Mouse (Mus musculus): Measurements from ENCODE around the gene Dnm3. TPM values are rescaled to one million over a fixed set of nuclear protein-coding genes. Genes with fewer than 3 reads are reported as not detected.

Gene Dnm3
- polyA plus RNA-seq, 1 experiment from 2014 or later: 71.6 TPM

- no peaks in the 10 kb centered on the region for H3K36me3 ChIP-seq (replicated peaks; ENCODE audit: control insufficient read depth, insufficient read depth)
- no peak overlapping the region; the same call in 1 of the 2 replicates for H3K4me2 ChIP-seq (replicated peaks)
- no peaks in the 10 kb centered on the region for H3K9me3 ChIP-seq (ENCODE audit: control insufficient read depth, low read length)
- 59% methylated on average over 6 of the region's 6 CpGs for WGBS
- peak overlapping the region; percentile 63 for H3K27ac ChIP-seq
- no peaks in the 10 kb centered on the region for H3K27me3 ChIP-seq (ENCODE audit: control insufficient read depth, insufficient read depth, low read length)
- no peak overlapping the region for H3K4me3 ChIP-seq (replicated peaks; ENCODE audit: low read length)
- DNase-seq (ENCODE audit: low spot score) (no peak), ATAC-seq (ENCODE audit: low FRiP score) (0 out of 2 replicates have a peak, but pooled peaks have one; percentile 11)
- peaks cover 10% of the 10 kb centered on the region for H3K4me1 ChIP-seq (replicated peaks; ENCODE audit: control insufficient read depth, insufficient read depth, low read length)
- 0 out of 2 replicates have a peak overlapping the region, but pooled peaks have one; percentile 21 for H3K9ac ChIP-seq
Measured at GRCm38 (mm10) chr1:162052755-162053154, 425.1 kb downstream of the Dnm3 start.

- Histone ChIP-seq H3K36me3 (replicated peaks; ENCODE audit: control insufficient read depth, insufficient read depth) (no peaks in the 10 kb centered on the region), H3K9ac (no peak overlapping the region), H3K4me1 (replicated peaks; ENCODE audit: control insufficient read depth, insufficient read depth, low read length) (peaks cover 10% of the 10 kb centered on the region), H3K27ac (peak overlapping the region; percentile 63), H3K4me3 (replicated peaks; ENCODE audit: low read length) (no peak overlapping the region), H3K27me3 (ENCODE audit: control insufficient read depth, insufficient read depth, low read length) (no peaks in the 10 kb centered on the region), H3K9me3 (ENCODE audit: control insufficient read depth, low read length) (no peaks in the 10 kb centered on the region), H3K4me2 (replicated peaks) (no peak overlapping the region)
- no peak for DNase-seq (ENCODE audit: low spot score)
- 61% methylated on average over 7 of the region's 7 CpGs for WGBS
- 0 out of 2 replicates have a peak, but pooled peaks have one; percentile 8 for ATAC-seq (ENCODE audit: low FRiP score)
Measured at GRCm38 (mm10) chr1:162052138-162052537, 425.7 kb downstream of the Dnm3 start.

GRCm38 (mm10) chr1:162051710-162052109 is 426.1 kb downstream of the Dnm3 start:
- no peak for DNase-seq (ENCODE audit: low spot score)
- no peaks in the 10 kb centered on the region for H3K36me3 ChIP-seq (replicated peaks; ENCODE audit: control insufficient read depth, insufficient read depth)
- H3K4me3 ChIP-seq (replicated peaks; ENCODE audit: low read length): no peak overlapping the region
- H3K27ac ChIP-seq: no peak overlapping the region
- WGBS: 92% methylated on average over 4 of the region's 4 CpGs
- no peak overlapping the region for H3K9ac ChIP-seq
- H3K27me3 ChIP-seq (ENCODE audit: control insufficient read depth, insufficient read depth, low read length): no peaks in the 10 kb centered on the region
- no peaks in the 10 kb centered on the region for H3K9me3 ChIP-seq (ENCODE audit: control insufficient read depth, low read length)
- H3K4me2 ChIP-seq (replicated peaks): no peak overlapping the region
- H3K4me1 ChIP-seq (replicated peaks; ENCODE audit: control insufficient read depth, insufficient read depth, low read length): peaks cover 10% of the 10 kb centered on the region
- no peak for ATAC-seq (ENCODE audit: low FRiP score)

GRCm38 (mm10) chr1:162047673-162048072 is 430.2 kb downstream of the Dnm3 start:
- ATAC-seq (ENCODE audit: low FRiP score) (no peak), DNase-seq (ENCODE audit: low spot score) (no peak)
- H3K9me3 ChIP-seq (ENCODE audit: control insufficient read depth, low read length): no peaks in the 10 kb centered on the region
- no peak overlapping the region for H3K4me3 ChIP-seq (replicated peaks; ENCODE audit: low read length)
- no peaks in the 10 kb centered on the region for H3K36me3 ChIP-seq (replicated peaks; ENCODE audit: control insufficient read depth, insufficient read depth)
- peaks cover 10% of the 10 kb centered on the region for H3K4me1 ChIP-seq (replicated peaks; ENCODE audit: control insufficient read depth, insufficient read depth, low read length)
- H3K27ac ChIP-seq: no peak overlapping the region
- H3K4me2 ChIP-seq (replicated peaks): no peak overlapping the region
- 84% methylated on average over 7 of the region's 7 CpGs for WGBS
- H3K9ac ChIP-seq: no peak overlapping the region
- H3K27me3 ChIP-seq (ENCODE audit: control insufficient read depth, insufficient read depth, low read length): no peaks in the 10 kb centered on the region

- H3K4me1 ChIP-seq (replicated peaks; ENCODE audit: control insufficient read depth, insufficient read depth, low read length): peaks cover 10% of the 10 kb centered on the region; the same call in 1 of the 2 replicates
- ATAC-seq (ENCODE audit: low FRiP score): no peak
- H3K36me3 ChIP-seq (replicated peaks; ENCODE audit: control insufficient read depth, insufficient read depth): no peaks in the 10 kb centered on the region
Measured at GRCm38 (mm10) chr1:162043788-162044717, 433.8 kb downstream of the Dnm3 start.

GRCm38 (mm10) chr1:162043216-162043615 is 434.6 kb downstream of the Dnm3 start:
- no peak for DNase-seq (ENCODE audit: low spot score)
- 88% methylated on average over 1 of the region's 1 CpGs for WGBS
- no peaks in the 10 kb centered on the region for H3K9me3 ChIP-seq (ENCODE audit: control insufficient read depth, low read length)
- no peak for ATAC-seq (ENCODE audit: low FRiP score)
- no peaks in the 10 kb centered on the region for H3K27me3 ChIP-seq (ENCODE audit: control insufficient read depth, insufficient read depth, low read length)
- no peak overlapping the region for H3K27ac ChIP-seq
- no peak overlapping the region for H3K9ac ChIP-seq
- H3K4me3 ChIP-seq (replicated peaks; ENCODE audit: low read length): no peak overlapping the region
- peaks cover 10% of the 10 kb centered on the region; the same call in 1 of the 2 replicates for H3K4me1 ChIP-seq (replicated peaks; ENCODE audit: control insufficient read depth, insufficient read depth, low read length)
- H3K4me2 ChIP-seq (replicated peaks): no peak overlapping the region
- H3K36me3 ChIP-seq (replicated peaks; ENCODE audit: control insufficient read depth, insufficient read depth): no peaks in the 10 kb centered on the region

More at GRCm38 (mm10) chr1:162043788-162044717, 433.8 kb downstream of the Dnm3 start:
- Histone ChIP-seq H3K27me3 (ENCODE audit: control insufficient read depth, insufficient read depth, low read length) (no peaks in the 10 kb centered on the region), H3K4me2 (replicated peaks) (no peak overlapping the region), H3K9me3 (ENCODE audit: control insufficient read depth, low read length) (no peaks in the 10 kb centered on the region), H3K4me3 (replicated peaks; ENCODE audit: low read length) (no peak overlapping the region), H3K9ac (no peak overlapping the region), H3K27ac (no peak overlapping the region; the same call in 1 of the 2 replicates)
- WGBS: 77% methylated on average over 8 of the region's 8 CpGs
- no peak for DNase-seq (ENCODE audit: low spot score)

GRCm38 (mm10) chr1:162042384-162042783 is 435.4 kb downstream of the Dnm3 start:
- H3K27ac ChIP-seq: no peak overlapping the region
- H3K4me2 ChIP-seq (replicated peaks): no peak overlapping the region
- H3K9me3 ChIP-seq (ENCODE audit: control insufficient read depth, low read length): no peaks in the 10 kb centered on the region
- H3K36me3 ChIP-seq (replicated peaks; ENCODE audit: control insufficient read depth, insufficient read depth): no peaks in the 10 kb centered on the region
- no peak overlapping the region for H3K4me3 ChIP-seq (replicated peaks; ENCODE audit: low read length)
- DNase-seq (ENCODE audit: low spot score) (no peak), ATAC-seq (ENCODE audit: low FRiP score) (no peak)
- H3K27me3 ChIP-seq (ENCODE audit: control insufficient read depth, insufficient read depth, low read length): no peaks in the 10 kb centered on the region
- 84% methylated on average over 5 of the region's 5 CpGs for WGBS
- no peak overlapping the region for H3K9ac ChIP-seq
- peaks cover 11% of the 10 kb centered on the region for H3K4me1 ChIP-seq (replicated peaks; ENCODE audit: control insufficient read depth, insufficient read depth, low read length)

GRCm38 (mm10) chr1:162040490-162041274 is 437.2 kb downstream of the Dnm3 start:
- H3K36me3 ChIP-seq (replicated peaks; ENCODE audit: control insufficient read depth, insufficient read depth): no peaks in the 10 kb centered on the region
- H3K9me3 ChIP-seq (ENCODE audit: control insufficient read depth, low read length): no peaks in the 10 kb centered on the region
- H3K9ac ChIP-seq: no peak overlapping the region
- no peak for ATAC-seq (ENCODE audit: low FRiP score)
- no peak for DNase-seq (ENCODE audit: low spot score)
- 91% methylated on average over 6 of the region's 6 CpGs for WGBS
- no peak overlapping the region for H3K27ac ChIP-seq
- no peaks in the 10 kb centered on the region for H3K27me3 ChIP-seq (ENCODE audit: control insufficient read depth, insufficient read depth, low read length)
- H3K4me3 ChIP-seq (replicated peaks; ENCODE audit: low read length): no peak overlapping the region
- peaks cover 26% of the 10 kb centered on the region for H3K4me1 ChIP-seq (replicated peaks; ENCODE audit: control insufficient read depth, insufficient read depth, low read length)
- no peak overlapping the region for H3K4me2 ChIP-seq (replicated peaks)

GRCm38 (mm10) chr1:162039808-162040207 is 438.0 kb downstream of the Dnm3 start:
- WGBS: 66% methylated on average over 7 of the region's 7 CpGs
- no peak overlapping the region for H3K4me2 ChIP-seq (replicated peaks)
- no peak overlapping the region for H3K9ac ChIP-seq
- H3K36me3 ChIP-seq (replicated peaks; ENCODE audit: control insufficient read depth, insufficient read depth): no peaks in the 10 kb centered on the region
- H3K27ac ChIP-seq: no peak overlapping the region
- H3K9me3 ChIP-seq (ENCODE audit: control insufficient read depth, low read length): no peaks in the 10 kb centered on the region
- ATAC-seq (ENCODE audit: low FRiP score): no peak
- H3K27me3 ChIP-seq (ENCODE audit: control insufficient read depth, insufficient read depth, low read length): no peaks in the 10 kb centered on the region
- DNase-seq (ENCODE audit: low spot score): no peak
- H3K4me3 ChIP-seq (replicated peaks; ENCODE audit: low read length): no peak overlapping the region
- H3K4me1 ChIP-seq (replicated peaks; ENCODE audit: control insufficient read depth, insufficient read depth, low read length): peaks cover 24% of the 10 kb centered on the region
